ENCODE assay signal across 17 mouse cellular contexts in the genomic region with DNA sequence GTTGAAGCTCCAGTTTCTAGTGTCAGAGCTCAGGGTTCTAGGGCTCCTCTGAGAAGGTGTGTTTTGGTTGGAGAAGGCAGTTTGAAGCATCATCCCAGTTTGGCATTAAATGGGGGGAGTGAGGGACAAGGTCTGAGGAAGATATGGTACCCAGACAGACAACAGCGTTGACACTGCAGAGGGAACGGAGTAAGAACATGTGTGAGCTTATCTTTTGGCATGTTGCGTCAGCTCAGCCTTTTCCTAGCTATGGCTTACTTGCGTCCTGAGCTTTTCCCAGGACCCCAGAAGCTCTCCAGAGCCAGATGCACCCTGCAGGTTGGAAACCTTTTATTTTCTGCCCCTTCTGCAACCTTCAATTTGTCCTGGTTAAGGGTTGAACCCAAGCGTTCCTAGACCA. TPM values are rescaled to one million over a fixed set of nuclear protein-coding genes. Genes with fewer than 3 reads are reported as not detected.
"Had no signal": no experiment of that assay in that cellular context is flagged by ENCODE, and none has a peak within 500 bp of the region (broad histone marks: within the 10 kb centered on the region; RNA-seq: fewer than 3 reads in every experiment).

No protein-coding gene starts in this region.

- H3K4me2 ChIP-seq: limb, embryonic 13.5 days; liver, embryonic 12.5 days; liver, embryonic 15.5 days; lung, embryonic 15.5 days; midbrain, embryonic 11.5 days; neural tube, embryonic 13.5 days had no signal

- H3K9me3 ChIP-seq: limb, embryonic 10.5 days; limb, embryonic 13.5 days; liver, embryonic 12.5 days; liver, embryonic 15.5 days; lung, embryonic 15.5 days; megakaryocyte, embryonic 14.5 days; neural tube, embryonic 13.5 days had no signal

- H3K4me3 ChIP-seq: layer of hippocampus, adult 2 months; limb, embryonic 10.5 days; limb, embryonic 13.5 days; liver, embryonic 12.5 days; liver, embryonic 15.5 days; lung, embryonic 15.5 days; neural tube, embryonic 13.5 days had no signal

- H3K36me3 ChIP-seq: limb, embryonic 10.5 days; limb, embryonic 13.5 days; liver, embryonic 12.5 days; liver, embryonic 15.5 days; lung, embryonic 15.5 days; neural tube, embryonic 13.5 days had no signal

- H3K9ac ChIP-seq: limb, embryonic 13.5 days; liver, embryonic 12.5 days; liver, embryonic 15.5 days; lung, embryonic 15.5 days; neural tube, embryonic 13.5 days had no signal

- ATAC-seq: liver, embryonic 12.5 days had no signal

- H3K27ac ChIP-seq: layer of hippocampus, adult 2 months; limb, embryonic 10.5 days; limb, embryonic 13.5 days; liver, embryonic 12.5 days; liver, embryonic 15.5 days; lung, embryonic 15.5 days; macrophage; neural tube, embryonic 13.5 days had no signal

- DNase-seq: kidney, adult 18-20 months; kidney, adult 9 months; liver; midbrain, embryonic 14.5 days; thymus, adult 18-20 months; thymus, postnatal 36 days had no signal

RNA-seq across cellular contexts. Expression of a gene that starts 1.9 kb away (rescaled TPM):
- polyA plus RNA-seq: macrophage had no signal

RNA-seq across cellular contexts. Expression of a gene that starts 4.2 kb away (rescaled TPM):
- total RNA-seq: layer of hippocampus, adult 2 months; layer of hippocampus, postnatal 25 days had no signal
- polyA plus RNA-seq: midbrain, embryonic 11.5 days; midbrain, embryonic 14.5 days had no signal
